Mouse (Mus musculus) left cerebral cortex, adult 11 months (tissue): ENCODE measurements around the gene Olfr1141.
A peak's percentile ranks its signal among the peaks of the same experiment; 100 is the strongest.

ENCODE experiments used
- DNase-seq: peaks from one replicate; pipeline ENCODE4 v3.0.0; 2022; ENCODE audit warnings: low spot score

Gene Olfr1141

GRCm38 (mm10) chr2:87753891-87754290 is at the start of gene Olfr1141:
Gene Olfr1141 (minus strand): TSS chr2:87753991.
- no peak for DNase-seq

DNA sequence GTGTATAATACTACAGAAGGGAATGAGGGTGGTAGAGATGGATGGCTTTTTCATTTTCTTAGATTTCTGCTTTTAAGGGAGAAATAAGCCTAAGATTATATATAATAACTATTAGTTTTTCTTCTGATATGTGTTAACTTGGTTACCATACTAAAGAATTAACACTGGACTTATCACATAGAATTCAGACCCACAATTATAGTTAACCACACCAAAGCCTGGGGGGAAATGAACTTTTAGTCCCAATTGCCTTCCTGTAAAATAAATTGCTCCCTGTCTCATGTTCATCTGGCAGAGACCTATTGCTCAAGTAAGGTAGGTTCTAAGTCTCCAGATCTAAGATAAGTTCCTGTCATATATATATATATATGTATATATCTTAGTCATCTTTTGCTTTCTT is 46.5 kb upstream of the Olfr1141 start, which contains the start of gene Olfr1143:
Olfr1143 (plus strand) TSS at position 301 of the 400 bp plus-strand sequence.
- DNase-seq = no peak

- DNase-seq = no peak
These were observed 25.4 kb upstream of the Olfr1141 start, which contains the start of gene Olfr152 for GRCm38 (mm10) chr2:87779183-87779582. Gene Olfr152 (plus strand): TSS chr2:87779483.

DNA sequence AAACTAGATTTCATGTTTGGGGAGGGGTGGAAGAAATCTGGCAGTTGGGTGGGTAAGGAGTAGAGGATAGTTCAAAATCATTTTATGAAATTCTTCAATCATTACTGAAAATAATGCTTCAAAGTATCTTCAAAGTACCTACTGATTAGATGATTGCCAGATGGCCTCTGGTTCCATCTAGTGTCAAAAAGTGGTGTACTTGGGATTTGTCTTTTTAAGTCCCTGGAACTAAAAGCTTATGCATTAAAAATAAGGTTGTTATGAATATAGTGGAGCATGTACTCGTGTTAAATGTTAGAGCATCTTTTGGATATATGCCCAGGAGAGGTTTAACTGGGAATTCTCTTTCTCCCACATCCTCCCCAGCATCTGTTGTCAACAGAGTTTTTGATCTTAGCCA is 22.4 kb upstream of the Olfr1141 start:
- DNase-seq = peak; percentile 1

DNA sequence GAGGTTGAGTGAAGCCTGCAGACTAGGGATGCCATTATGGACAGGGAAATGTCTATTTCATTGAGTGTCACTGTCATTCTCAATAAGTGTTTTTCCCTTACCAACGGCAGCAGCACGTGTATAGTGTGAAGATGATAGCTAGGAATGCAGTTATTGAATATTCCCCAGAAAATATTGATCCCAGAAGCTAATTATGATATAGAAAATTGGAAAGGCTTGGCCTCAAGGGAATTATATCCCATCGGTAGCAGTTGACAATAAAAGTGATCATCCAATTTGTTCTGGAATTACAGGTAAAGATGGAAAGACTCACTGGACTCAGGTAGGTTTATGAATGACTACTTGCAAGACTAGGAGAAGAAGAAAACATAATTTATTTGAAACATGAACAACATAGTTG is 10.3 kb downstream of the Olfr1141 start, which contains the start of gene Olfr1140:
Olfr1140 (plus strand) TSS at position 301 of the 400 bp plus-strand sequence.
- DNase-seq = no peak

GRCm38 (mm10) chr2:87739878-87740277 is 13.9 kb downstream of the Olfr1141 start, which contains the start of gene Olfr1138:
Gene Olfr1138 (minus strand): TSS chr2:87739978.
- DNase-seq = no peak

DNA sequence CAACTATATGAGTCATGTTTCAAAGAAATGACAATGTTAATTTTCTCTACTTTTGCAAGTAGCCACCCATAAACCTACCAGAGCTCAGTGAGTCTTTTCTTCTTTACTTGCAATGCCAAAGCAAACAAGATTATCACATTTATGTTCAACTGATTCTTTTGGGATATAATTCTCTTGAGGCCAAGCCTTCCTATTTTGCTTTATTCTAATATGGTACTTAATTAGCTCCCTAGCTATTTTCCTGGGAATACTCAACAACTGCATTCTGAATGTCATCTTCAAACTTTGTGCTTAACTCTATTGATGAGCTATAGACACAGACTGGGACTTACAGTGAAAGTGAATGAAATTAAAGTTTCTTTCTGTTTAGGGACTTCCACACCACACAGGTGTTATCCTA is 40.7 kb downstream of the Olfr1141 start, which contains the start of gene Olfr1137:
Olfr1137 (minus strand) TSS at position 101 of the 400 bp plus-strand sequence.
- DNase-seq = no peak
